Mouse (Mus musculus): Measurements from ENCODE around the gene Grpr. TPM values are rescaled to one million over a fixed set of nuclear protein-coding genes. Genes with fewer than 3 reads are reported as not detected.

Gene Grpr
- 0.15 TPM for polyA plus RNA-seq (2014; fragmentation: Illumina TruSeq; extraction: RNeasy Lipid Tissue Mini Kit (QIAGEN cat#74804); ENCODE audit: low read depth, low replicate concordance)

DNA sequence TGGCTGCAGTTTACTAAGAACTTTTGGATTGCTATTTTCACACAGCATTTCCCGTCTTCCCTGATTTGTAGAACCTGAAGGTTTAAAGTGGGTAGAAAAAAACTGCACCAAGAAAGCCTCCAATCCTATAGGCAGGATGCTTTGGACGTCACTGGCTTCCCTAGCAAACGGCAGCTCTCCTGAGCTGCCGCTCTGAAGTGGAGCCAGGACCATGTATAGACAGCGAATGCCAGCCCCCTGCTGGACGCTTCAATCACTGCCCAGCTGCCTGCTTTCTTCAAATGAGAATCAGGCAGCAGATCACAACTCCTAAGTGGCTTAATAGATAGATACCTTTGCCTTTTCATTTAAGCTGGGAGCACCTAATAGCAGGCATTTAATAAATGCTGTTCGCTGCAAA lies at the start of gene Grpr:
Gene Grpr, minus strand, starts transcription at position 12 of the 400 bp plus-strand sequence.

Other genes starting within 250 kb of the Grpr start
- gene Rnf138rt1, start 211.7 kb upstream of the Grpr start, polyA plus RNA-seq (2014; fragmentation: Illumina TruSeq; extraction: RNeasy Lipid Tissue Mini Kit (QIAGEN cat#74804); ENCODE audit: low read depth, low replicate concordance) = 0.53 TPM

Measured in adipose tissue, adult 10 weeks (tissue).